Mouse (Mus musculus) megakaryocyte, embryonic 14.5 days (primary cell): ENCODE measurements around the gene Dact3.

Experiments
- FLI1 ChIP-seq: IDR thresholded peaks from 2 replicates; pipeline ENCODE4 v1.6.1; 2012; ENCODE audit warnings: low read length, inconsistent platforms, mixed read lengths
- GATA1 ChIP-seq: IDR thresholded peaks from 3 replicates; pipeline ENCODE4 v1.6.1; 2012; ENCODE audit warnings: mixed read lengths, low read length, inconsistent platforms, borderline replicate concordance

GRCm38 (mm10) chr7:16880615-16881014 is 5.5 kb downstream of the Dact3 start:
- TF ChIP-seq GATA1 (no peak), FLI1 (no peak)
